Mouse (Mus musculus): ENCODE results near the gene Mtmr12.

- TF ChIP-seq CTCF (IDR thresholded peaks at IDR 0.05; ENCODE audit: low read depth, low read length) (no peak), POLR2A (IDR thresholded peaks at IDR 0.05; ENCODE audit: insufficient read depth, low read length) (no peak)
Measured at GRCm38 (mm10) chr15:12317290-12317689, 112.5 kb downstream of the Mtmr12 start.
